Mouse (Mus musculus) mature B cell (primary cell): ENCODE results near the gene Ripor2.

Source experiments
- in situ Hi-C: fragments of 300-500 bp; cut with MboI; formaldehyde crosslinking; loops from 2 replicates; pipeline ENCODE4 v1.14.3; 2019

Gene Ripor2

DNA sequence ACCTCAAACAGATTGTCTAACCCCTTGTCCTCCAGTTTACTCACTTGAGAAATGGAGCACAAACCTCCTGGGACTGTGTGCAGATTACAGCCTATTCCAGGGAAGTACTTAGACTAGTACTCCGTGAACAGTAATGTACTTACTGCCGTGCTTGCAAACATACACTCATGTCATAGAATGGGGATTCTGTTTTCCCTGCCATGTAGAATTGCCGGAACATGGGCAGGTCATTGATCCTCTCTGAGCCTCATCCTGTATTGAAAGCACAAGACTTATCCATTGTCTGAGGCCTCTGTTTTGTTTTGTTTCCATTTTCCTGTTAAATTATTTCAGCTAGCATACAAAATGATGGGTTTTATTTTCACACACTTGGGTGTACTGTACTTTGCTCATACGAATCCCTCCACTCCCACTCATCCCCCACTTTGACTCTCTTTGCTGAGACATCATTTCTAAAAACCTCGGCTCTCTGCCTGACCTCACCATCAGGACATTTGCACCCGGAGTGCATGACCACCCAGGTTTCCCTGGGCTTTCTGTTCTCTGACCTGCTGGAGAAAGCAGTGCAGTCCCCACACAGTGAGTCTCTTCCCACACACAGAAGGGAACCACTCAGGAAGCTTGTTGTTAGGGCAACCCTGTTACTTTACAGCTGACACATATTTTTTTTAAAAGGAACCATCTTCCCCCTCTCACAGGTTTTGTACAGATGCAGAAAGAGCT is 35.2 kb downstream of the Ripor2 start:
- in situ Hi-C loops, result no loop called here

DNA sequence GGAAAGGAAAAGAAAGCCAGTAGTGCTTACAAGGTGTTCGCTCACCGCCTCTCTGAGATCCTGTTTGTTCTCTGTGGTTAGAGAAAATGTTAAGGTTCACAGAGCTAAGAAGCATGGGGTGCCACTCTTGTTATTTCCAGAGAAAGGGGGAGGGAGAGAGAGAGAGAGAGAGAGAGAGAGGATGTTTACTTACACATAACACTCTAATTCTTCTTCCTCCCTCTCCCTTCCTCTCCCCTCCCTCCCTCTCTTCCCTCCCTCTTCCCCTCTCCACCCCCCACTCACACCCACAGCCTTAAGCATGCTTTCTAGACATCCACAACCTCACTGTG is 35.8 kb downstream of the Ripor2 start:
- in situ Hi-C loops, result no loop called here

DNA sequence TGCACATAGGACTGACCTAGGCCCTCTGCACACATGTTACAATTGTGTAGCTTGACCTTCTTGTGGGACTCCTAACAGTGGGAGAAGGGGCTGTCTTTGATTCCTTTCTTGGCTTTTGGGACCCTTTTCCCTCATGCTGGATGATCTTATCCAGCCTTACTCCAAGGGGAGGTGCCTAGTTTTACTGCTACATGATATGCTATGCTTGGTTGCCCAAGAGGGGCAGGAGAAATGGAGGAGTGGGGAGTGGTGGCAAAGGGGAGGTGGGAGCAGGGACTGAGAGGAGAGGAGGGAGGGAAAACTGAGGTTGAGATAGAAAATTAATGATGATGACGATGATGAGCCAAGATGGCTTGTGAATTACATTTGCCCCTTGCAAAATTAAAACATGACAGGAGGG is 37.7 kb downstream of the Ripor2 start:
- in situ Hi-C loops, result no loop called here

DNA sequence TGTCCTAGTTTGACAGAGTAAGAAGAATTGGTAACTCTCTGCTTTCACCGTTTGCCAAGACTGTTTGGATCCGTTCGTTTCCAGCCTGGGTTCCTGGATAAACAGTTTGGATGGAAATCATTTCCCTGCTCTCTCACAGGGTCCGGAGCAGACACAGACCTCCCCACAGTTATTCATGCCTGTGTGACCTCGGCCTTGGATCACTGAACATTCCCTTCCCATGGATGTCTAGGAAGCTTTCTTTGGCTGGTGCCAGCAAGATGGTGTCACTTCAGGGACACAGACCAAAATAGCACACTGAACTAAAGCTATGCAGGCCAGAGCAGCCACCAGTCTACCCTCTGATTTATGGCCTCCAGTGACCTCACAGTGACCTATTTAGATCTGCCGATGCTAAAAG is 38.5 kb downstream of the Ripor2 start:
- in situ Hi-C loops, result no loop called here

DNA sequence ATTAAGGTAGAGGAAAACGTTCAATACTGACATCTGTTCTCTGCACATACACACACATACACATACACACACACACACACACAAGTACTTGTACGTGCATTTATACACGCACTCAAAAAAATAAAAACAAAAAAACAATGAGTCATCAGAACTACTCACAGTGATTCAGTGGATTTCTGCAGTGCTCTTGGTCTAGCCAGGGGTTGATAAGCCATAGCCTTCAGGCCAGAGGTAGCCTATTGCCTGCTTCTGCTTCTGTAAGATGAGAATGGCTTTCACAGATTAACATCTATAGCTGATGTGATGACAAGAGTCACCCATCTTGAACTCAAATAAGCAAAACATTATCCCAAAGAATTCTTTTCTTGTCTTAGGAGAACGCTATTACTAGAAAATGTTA is 41.6 kb downstream of the Ripor2 start:
- in situ Hi-C loops, result no loop called here

DNA sequence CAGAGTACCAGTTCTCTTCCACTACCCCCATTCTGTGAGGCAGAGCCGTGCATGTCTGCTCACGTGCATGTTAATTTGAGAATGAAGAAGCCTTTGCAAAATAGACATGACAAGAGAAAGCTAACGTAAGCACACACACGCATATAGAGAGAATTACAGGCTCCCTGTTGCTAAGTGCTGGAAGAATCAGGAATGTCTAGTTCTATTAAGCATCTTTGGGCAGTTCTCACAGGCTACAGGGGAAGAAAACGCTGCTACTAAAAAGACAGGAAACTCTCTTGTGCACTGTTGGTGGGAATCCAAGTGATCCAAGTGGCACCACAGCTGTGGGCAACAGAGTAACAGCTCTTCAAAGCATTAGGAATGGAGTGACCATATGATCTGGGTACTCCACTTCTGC is 43.1 kb downstream of the Ripor2 start:
- in situ Hi-C loops, result no loop called here

DNA sequence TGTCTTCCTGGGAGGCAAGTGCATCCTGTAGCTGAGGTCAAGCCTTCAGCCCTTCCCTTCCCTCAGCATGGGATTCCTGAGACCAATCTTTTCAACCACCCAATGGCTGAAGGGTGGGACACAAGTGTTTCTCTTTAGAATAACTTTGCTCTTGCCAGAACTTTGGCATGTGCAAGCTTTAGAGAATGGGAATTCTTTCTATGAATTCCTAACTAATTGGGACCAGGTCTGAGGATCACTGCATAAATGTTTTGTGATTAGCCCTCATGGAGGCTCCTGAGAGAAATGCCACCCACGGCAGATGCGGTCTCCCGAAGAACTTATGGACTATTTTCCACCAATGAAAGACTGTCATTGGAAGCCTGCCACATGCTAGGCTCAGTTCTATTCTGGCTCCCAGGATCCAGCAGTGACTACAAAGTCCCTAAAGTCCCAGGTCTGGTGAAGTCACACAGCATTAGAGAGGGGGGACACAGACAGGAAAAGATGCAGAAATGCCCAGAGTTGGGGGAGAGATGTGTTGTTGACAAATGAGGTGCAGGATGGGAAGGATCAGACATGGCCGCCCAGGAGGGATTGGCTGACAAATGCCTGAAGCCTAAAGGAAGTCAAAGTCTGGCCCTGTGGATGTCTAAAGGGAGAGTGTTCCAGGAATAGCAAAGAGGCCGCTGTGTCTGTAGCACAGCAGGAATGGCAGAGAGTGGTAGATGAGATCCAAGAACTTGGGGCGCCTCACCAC is 44.9 kb downstream of the Ripor2 start:
- in situ Hi-C loops, result no loop called here

DNA sequence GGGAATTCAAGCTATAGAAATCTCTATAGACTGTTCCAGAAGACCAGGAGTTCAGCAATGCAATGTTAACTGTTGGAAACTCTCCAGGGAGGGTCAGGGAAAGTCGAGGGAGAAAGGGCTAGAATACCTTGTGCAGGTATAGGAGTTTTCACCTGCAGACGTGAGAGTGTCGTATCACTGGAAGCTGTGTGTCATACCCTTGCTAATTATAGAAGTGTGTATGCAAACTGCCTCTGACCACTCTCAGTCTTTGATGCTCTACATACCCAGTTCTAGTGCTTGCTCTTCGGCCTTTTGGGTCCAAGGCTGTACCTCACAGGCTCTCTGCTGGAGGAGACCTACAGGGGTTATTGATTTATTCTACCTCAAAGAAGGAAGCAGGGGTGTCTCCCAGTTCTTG is 46.2 kb downstream of the Ripor2 start:
- in situ Hi-C loops, result no loop called here

DNA sequence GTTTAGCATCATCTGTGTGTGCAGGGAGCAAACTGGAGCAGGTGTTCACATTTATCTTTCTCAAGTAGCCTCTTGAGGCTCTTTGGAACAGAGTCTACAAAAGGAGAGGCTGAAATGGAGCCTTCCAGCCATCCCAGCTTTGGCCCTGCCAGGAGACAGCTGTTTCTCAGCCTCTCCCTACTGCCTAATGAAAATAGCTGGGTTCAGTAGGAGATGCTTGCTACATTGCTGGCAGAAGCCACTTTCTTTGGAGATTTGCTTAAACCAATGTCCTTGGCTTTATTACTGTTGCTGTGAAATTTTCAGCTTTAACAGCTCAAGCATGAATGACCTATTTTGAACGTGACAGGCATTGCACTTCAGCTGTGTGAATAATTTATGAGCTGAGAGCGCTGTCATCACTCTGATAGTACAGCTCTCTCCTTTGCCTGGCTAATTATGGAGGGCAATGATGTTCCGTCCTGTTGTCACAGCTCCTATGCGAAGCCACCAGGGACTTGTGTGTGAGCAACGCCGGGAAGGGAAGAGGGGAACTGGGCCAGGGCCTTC is 47.2 kb downstream of the Ripor2 start:
- in situ Hi-C loops, result no loop called here

DNA sequence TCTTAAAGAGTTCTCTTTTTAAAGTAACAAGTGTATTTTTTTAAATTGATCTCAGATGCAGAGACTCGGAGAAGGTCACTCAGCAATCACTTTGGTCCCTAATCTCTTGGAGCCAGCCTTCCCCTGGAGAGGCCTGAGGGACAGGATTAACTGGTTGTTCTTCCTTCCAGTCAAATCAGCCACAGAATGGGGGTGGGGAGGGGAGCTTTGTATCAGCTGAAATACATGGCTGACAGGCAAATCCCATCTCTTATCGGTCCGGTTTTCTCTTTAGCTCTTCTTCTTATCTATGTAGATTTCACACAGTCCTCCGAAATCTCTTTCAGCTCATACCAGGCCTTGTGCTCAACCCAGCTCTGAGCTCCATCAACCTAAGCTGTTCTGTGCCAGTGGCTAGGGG is 48.4 kb downstream of the Ripor2 start:
- in situ Hi-C loops, result no loop called here

DNA sequence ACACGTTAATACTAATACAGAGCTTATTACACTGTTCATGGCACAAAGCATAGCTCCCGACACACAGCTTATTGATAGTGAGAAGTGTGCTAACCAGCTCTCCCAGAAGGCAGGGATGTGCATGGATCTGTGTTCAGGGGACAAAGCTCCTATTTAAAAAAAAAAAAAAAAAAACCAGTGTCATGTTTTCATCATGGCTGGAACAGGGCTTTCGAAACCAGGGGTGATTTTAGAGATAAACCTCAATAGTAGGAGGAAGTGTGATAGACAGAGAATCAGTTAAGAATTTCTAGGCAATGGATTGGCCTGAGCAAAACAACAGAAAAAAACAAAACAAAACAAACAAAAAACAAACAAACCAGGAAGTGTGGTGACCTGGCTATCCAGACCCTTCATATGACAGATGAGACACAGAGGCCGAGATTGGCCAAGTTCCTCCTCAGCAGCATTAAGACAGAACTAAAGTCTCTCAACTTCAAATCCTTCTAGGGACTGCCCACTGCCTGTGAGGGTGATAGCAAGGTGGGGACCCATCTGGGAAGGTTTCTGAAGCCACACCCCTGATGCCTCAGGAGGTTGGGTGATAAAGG is 51.1 kb downstream of the Ripor2 start:
- in situ Hi-C loops, result no loop called here

DNA sequence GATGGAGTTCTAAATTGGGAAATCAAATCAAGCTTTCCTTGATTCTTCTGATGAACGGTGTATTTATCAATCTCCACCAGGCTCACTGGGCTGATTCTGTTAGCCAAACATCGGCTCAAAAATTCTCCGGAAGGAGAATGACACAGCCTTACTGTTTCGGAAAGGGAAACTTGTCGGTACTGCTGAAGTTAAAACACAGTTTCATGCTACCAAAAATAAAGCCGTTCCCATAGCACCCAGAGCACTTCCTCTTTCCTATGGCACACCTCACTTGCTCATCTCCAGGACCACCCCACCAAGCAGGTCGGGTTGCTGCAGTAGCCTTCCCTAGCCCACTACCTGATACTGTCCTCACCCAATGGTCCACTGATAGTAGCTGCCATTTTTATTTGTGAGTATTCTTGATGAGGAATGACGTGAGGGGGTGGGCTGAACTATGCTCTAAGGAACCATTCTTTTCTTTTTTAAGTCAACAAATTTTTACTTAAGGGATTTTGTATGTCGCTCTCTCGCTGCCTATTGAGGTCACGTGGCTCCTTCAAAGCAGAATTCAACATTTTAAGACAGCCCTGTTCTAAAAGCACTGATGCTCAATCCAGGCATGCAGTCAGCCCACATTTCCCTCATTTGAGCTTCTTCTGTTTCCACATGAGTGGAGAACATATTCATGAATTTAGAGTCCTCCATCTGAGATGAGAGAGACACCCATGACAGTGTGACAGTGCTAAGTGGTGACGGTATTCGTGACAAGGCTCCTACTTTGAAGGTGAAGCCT is 52.5 kb downstream of the Ripor2 start:
- in situ Hi-C loops, result no loop called here

DNA sequence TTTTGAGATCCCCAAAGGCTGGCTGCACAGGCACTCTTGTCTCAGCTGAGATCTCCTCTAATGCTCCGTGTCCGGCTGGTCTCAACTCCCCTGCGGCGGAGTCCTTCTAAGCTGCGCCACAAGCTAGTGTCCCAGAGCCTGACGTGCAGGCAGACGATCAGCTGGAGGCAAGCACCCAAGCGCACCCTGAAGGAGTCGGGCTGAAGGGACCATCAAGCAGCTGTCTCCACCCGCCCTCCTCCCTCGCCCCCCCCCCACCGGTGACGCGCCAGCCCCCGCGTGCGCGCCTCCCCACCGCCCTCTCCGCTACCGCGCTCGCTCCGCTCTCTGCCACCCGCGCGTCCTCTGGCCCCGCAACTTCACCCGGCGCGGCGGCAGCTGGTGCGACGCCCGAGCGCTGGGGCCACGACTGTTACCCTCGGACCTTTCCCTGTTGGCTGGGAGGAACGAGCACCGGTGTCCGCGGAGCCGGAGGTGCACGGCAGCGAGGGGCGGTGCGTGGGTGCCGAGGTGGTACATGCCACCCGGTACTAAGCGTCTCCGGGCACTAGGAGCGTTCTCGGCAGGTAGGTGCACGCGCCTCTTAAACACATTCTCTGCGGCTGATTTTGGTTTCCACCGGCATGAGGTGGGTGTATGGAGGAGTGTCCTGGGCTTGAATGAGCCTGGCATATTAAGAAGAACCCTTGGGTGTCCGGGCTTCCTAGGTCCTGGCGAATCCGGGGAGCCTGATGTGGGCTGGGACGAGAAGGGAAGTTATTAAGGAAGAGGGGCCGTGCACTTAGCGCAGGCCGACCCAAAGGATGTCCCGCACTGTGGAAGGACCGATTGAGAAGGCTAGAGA is 56.6 kb downstream of the Ripor2 start:
- in situ Hi-C loops, result no loop called here

DNA sequence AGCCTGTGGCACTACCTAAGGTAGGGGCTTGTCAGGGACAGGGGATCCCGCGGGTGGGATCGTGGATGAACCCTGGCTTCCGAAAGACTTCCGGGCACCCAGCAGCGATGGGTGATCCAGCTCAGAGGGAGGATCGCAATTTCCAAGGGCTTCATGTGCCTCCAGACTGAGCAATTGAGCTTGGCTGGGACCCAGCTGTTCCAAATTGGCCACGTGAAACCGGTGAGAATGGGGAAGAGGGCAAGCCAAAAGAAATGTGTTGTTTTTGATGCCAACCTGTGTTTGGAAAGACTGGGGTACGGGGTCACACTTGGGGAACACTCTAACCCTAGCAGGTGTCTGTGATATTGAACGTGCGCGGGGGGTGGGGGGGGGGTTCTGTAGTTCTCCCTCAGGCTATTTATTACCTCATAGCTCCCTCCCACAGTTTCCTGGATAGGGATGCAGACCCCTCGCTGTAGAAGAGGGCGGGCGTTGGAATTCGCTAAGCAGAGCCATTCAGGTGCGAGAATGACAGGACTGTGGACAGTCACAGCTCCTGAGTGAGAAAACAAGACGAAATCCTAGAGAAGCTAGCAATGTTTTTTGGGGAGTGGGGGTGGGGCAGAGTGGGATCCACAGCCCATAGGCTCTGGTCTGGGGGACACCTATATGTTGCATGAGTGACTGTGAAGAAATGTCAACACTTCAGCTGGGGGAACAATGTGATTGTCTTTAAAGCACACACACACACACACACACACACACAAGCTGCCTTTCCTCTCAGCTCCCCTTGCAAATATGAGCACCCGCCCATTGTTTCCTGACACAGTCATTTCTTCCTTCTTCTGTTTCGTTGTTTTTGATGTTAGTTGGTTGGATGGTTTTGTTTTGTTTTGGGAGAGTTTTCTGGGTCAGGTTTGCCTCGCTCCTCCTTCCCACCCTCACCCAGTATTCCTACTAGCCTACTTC is 57.5 kb downstream of the Ripor2 start:
- in situ Hi-C loops, result no loop called here

DNA sequence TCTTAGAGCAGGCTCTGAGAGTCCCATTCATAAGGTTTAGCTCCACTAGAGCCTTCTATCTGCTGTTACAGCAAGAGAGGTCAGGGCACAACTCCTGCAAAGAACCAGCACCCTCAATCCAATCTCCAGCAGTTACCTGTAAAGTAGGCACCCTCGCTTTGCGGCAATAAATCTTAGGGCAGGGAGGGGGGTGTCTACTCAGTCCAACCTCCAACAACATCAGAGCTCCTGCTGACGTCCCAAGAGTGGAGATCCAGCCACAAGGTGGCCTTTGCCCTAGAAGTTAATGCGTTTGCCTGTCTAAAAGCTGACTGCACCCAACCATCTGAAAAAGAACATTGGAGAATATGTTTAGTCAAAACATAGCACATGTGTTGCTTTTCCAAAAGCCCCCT is 58.2 kb downstream of the Ripor2 start:
- in situ Hi-C loops, result no loop called here

DNA sequence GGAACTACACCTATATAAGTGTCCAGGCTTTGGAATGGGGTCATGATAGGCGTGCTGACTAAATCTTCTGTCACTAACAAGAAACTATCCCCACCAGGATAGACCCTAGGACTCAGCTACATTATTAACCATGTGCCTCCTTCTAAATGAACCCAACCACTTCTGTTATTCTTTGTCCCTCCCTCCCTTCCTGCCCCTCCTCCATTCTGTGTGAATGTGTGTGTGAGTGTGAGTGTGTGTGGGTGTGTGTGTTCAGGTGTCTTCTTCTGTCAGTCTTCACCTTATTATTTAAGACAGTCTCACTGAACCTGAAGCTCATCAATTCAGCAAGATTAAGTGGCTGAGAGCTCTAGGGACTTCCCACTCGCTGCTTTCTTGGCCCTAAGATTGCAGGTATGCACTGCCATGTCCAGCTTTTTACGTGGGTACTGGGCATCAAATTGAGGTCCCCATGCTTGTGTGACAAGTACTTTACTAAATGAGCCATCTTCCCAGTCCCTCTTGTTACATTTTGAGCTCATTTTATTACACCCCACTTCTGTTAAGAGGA is 58.9 kb downstream of the Ripor2 start:
- in situ Hi-C loops, result no loop called here

DNA sequence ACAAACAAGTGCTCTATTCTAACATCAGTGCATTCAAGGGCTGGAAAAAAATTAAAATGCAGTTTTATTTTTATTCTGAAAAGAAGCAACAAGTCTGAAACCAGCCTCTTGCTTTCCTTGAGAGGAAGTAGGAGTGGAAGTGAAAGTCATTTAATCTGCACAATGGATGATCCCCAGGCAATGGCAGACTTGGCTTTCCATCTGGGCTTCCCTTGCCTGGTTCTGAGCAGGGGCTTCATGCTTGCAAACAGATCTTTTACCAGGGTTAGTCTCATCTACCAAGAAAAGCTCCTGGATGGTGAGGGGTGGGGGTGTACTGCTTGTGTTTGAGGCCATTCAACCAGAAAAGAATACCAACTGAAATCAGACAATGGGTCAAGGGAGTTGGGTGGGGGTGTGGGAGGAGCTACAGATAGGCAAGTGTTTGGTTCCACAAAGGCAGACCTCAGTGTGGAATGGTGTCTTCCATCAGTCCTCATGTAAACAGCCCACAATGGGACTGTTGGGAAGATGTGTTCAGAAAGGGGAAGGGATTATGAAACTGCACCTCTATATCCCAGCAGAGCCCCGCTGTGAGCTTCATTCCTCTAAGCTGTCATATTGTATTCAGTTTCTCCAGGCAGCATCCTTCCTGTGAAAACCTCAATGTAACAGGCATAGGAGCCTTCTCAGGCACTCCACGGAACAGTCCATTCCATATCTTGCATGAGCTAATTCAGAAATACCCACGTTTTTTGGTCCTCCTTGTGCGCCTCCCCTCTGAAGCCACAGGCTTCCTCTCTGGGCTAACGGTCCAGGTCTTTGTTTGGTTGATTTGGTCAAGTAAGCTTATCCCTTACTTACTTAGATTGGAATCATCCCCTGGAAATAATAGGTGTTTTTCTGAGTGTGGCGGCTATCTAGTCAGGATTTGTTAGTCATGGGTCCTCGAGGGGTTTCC is 59.8 kb downstream of the Ripor2 start:
- in situ Hi-C loops, result no loop called here

DNA sequence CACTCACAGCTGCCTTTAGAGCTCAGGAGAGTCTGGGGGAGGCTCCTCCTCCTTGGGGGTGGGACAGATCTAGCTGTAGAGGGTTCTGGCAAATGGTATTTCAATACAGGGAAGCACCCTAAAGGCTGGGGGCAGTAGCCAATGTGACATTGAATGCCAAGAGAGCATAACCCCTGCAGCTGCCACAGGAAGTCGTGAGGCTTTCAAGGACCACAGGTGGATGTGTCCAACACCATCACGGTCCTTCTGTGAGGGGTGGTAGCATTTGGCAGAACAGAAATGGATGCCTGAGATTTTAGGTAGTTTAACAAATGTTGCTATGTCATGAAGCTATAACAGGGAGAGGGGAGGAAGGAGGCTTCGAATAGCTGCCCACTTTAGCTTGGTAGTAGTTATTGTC is 63.2 kb downstream of the Ripor2 start:
- in situ Hi-C loops, result no loop called here

DNA sequence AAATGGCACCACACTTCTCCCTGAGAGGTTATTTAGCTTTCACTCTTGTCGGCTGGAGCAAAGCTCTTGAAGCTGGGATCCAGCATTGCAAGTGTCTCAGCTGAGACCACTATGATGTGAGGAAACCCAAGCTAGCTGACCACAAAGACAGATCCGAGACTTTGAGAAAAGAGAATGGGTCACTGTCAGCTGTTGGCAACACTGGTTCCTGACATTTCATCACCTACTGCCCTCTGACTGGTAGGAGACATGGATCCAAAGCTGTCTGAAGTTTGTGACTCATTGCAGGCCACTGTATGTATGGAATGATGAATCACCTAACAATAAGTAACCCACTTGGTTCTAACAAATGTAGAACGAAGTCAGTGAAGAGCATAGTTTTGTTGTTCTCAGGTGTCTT is 64.3 kb downstream of the Ripor2 start:
- in situ Hi-C loops, result no loop called here
